13 mouse cellular contexts compared by ENCODE assay signal in the genomic region with DNA sequence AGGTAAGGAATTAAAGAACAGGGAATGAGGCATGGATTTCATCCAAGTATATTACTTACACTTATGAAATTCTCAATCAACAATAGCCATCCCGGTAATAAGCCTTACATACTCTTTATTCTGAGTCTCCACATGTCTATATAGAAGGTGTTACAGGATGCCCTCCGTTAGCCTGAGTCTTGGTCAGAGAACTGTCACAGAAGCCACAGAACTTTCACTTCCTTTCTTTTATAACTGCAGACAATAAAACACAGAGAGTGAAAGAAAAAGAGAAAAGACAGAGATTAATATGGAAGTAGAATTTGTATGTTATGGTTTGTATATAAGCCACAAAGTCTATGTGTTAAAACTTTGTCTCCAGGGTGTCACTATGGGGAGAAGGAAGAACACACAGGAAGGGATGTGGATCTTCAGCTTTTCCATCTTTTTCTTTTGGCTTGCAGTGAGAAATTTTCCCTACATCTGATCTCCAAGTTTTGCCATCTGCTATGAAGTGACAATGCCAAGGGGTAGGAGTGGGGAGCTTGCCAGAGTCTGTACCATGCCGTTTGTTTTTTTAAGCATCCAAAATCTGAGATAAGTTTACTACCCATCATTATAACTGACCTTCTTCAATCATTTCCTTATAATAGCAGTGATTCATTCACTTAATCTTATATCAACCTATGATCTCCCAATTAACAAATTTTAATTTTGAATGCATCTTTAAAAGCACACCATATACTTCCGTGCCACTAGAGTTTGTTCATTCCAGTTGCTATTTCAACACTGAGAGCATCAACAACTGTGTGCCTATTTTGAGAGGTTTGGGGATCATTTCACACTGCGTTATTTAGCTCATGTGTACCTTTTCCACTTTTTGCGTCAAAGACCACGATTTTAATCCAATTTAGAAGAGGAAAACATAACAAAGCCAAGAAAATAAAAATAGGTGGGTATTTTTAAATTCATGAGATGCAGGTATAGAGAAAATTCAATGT.
DNase-seq lines count a peak whose midpoint lies in the region; ATAC-seq lines count a peak whose summit lies in the region.
"Had no signal": no experiment of that assay in that cellular context is flagged by ENCODE, and none has a peak within 500 bp of the region (broad histone marks: within the 10 kb centered on the region; RNA-seq: fewer than 3 reads in every experiment).

No protein-coding gene starts in this region.

- H3K27ac ChIP-seq in midbrain, embryonic 16.5 days (ENCODE audit: low read length), result no peak overlapping the region
- H3K27ac ChIP-seq: embryonic facial prominence, embryonic 15.5 days; heart, embryonic 10.5 days; hindbrain, embryonic 15.5 days; liver, embryonic 15.5 days; neural tube, embryonic 12.5 days had no signal

- no peak overlapping the region for H3K4me3 ChIP-seq in midbrain, embryonic 16.5 days (ENCODE audit: low read depth, low read length)
- H3K4me3 ChIP-seq: embryonic facial prominence, embryonic 15.5 days; heart, embryonic 10.5 days; hindbrain, embryonic 15.5 days; liver, embryonic 15.5 days; neural tube, embryonic 12.5 days had no signal

- no peak for ATAC-seq in megakaryocyte, adult 5-6 weeks (ENCODE audit: poor library complexity, severe bottlenecking)
- no peak for ATAC-seq in midbrain, embryonic 16.5 days

- no peaks in the 10 kb centered on the region for H3K36me3 ChIP-seq in midbrain, embryonic 16.5 days (ENCODE audit: control insufficient read depth, insufficient read depth, low read length)
- H3K36me3 ChIP-seq: embryonic facial prominence, embryonic 15.5 days; heart, embryonic 10.5 days; hindbrain, embryonic 15.5 days; liver, embryonic 15.5 days; neural tube, embryonic 12.5 days had no signal

- no peaks in the 10 kb centered on the region for H3K9me3 ChIP-seq in midbrain, embryonic 16.5 days (replicated peaks; ENCODE audit: control insufficient read depth, low read length, poor library complexity, severe bottlenecking)
- H3K9me3 ChIP-seq: embryonic facial prominence, embryonic 15.5 days; heart, embryonic 10.5 days; hindbrain, embryonic 15.5 days; liver, embryonic 15.5 days; neural tube, embryonic 12.5 days had no signal

- no peaks in the 10 kb centered on the region for H3K4me1 ChIP-seq in midbrain, embryonic 16.5 days (ENCODE audit: control insufficient read depth, insufficient read depth, low read length)
- H3K4me1 ChIP-seq: embryonic facial prominence, embryonic 15.5 days; heart, embryonic 10.5 days; hindbrain, embryonic 15.5 days; liver, embryonic 15.5 days; neural tube, embryonic 12.5 days had no signal

- H3K27me3 ChIP-seq in midbrain, embryonic 16.5 days (ENCODE audit: control insufficient read depth, insufficient read depth, low read depth, low read length), result no peaks in the 10 kb centered on the region
- H3K27me3 ChIP-seq: embryonic facial prominence, embryonic 15.5 days; hindbrain, embryonic 15.5 days; liver, embryonic 15.5 days; neural tube, embryonic 12.5 days had no signal

- no peak overlapping the region for H3K9ac ChIP-seq in midbrain, embryonic 16.5 days (ENCODE audit: low read depth, low read length)
- H3K9ac ChIP-seq: embryonic facial prominence, embryonic 15.5 days; hindbrain, embryonic 15.5 days; liver, embryonic 15.5 days; neural tube, embryonic 12.5 days had no signal

- H3K4me2 ChIP-seq in midbrain, embryonic 16.5 days (ENCODE audit: low read length), result no peak overlapping the region
- H3K4me2 ChIP-seq: embryonic facial prominence, embryonic 15.5 days; hindbrain, embryonic 15.5 days; liver, embryonic 15.5 days; neural tube, embryonic 12.5 days had no signal

- peak; percentile 68 to 70 for DNase-seq in cerebellum, adult 18-20 months
- DNase-seq in cerebellum, postnatal 36 days, result peak; percentile 68 to 78
- DNase-seq in layer of hippocampus, postnatal 14 days (ENCODE audit: low spot score in 2 of 2), result peak; percentile 35 to 76
- peak; percentile 35 to 36 for DNase-seq in right cerebral cortex, postnatal 10 days (ENCODE audit: low spot score in 2 of 2)
- DNase-seq in thymus, postnatal 36 days, result no peak
- DNase-seq: kidney, postnatal 4 days had no signal

- 85% methylated on average over 7 of the region's 7 CpGs for WGBS in midbrain, embryonic 16.5 days

Comparison
In these comparisons a context has a peak if more than half of its experiments do, and no peak if none do; other contexts are left out.
1. DNase-seq: peak in cerebellum, adult 18-20 months (2 of 2), cerebellum, postnatal 36 days (2 of 2), layer of hippocampus, postnatal 14 days (2 of 2) and right cerebral cortex, postnatal 10 days (2 of 2); none in thymus, postnatal 36 days (0 of 2).